Mouse (Mus musculus): ENCODE data around the gene Foxo6.

- TF ChIP-seq GATA1 (IDR thresholded peaks at IDR 0.05; ENCODE audit: borderline replicate concordance, low read length) (no peak), CTCF (IDR thresholded peaks at IDR 0.05; ENCODE audit: low read depth, low read length) (no peak), TAL1 (conservative IDR thresholded peaks at IDR 0.05; ENCODE audit: low read depth, low read length) (no peak), POLR2AphosphoS5 (IDR thresholded peaks at IDR 0.05; ENCODE audit: insufficient replicate concordance, low read depth, low read length) (no peak), GATA2 (IDR thresholded peaks at IDR 0.05; ENCODE audit: borderline replicate concordance, low read depth, low read length) (no peak)
These were observed 26.2 kb upstream of the Foxo6 start for GRCm38 (mm10) chr4:120313309-120313708.
